Mouse (Mus musculus): ENCODE results near the gene Map2k5. TPM values are rescaled to one million over a fixed set of nuclear protein-coding genes. Genes with fewer than 3 reads are reported as not detected.
A peak's percentile ranks its signal among the peaks of the same experiment; 100 is the strongest.

Gene Map2k5
- total and polyA plus RNA-seq, 2 experiments from 2014 or later: 19.6 to 33.1 TPM

- DNase-seq (ENCODE audit: low spot score) (no peak), ATAC-seq (no peak)
- H3K27ac ChIP-seq: no peak overlapping the region
- H3K27me3 ChIP-seq (ENCODE audit: insufficient read depth, low read length): peaks cover 74% of the 10 kb centered on the region
- WGBS: 8% methylated on average over 19 of the region's 19 CpGs
- no peaks in the 10 kb centered on the region for H3K9me3 ChIP-seq (ENCODE audit: low read length)
- peaks cover 17% of the 10 kb centered on the region; the same call in 1 of the 2 replicates for H3K4me1 ChIP-seq (ENCODE audit: insufficient read depth, low read length)
- H3K36me3 ChIP-seq (ENCODE audit: insufficient read depth, low read length): no peaks in the 10 kb centered on the region
- H3K4me3 ChIP-seq (ENCODE audit: low read length): no peak overlapping the region
- no peak overlapping the region for H3K4me2 ChIP-seq (ENCODE audit: low read depth, low read length)
- no peak overlapping the region for H3K9ac ChIP-seq (replicated peaks; ENCODE audit: low read length)
- TF ChIP-seq CTCF (IDR thresholded peaks at IDR 0.05; ENCODE audit: low read depth): no peak
Measured at GRCm38 (mm10) chr9:63136756-63137614, 240.7 kb downstream of the Map2k5 start.

- Histone ChIP-seq H3K4me3 (ENCODE audit: low read length) (no peak overlapping the region), H3K36me3 (ENCODE audit: insufficient read depth, low read length) (no peaks in the 10 kb centered on the region), H3K9ac (replicated peaks; ENCODE audit: low read length) (no peak overlapping the region), H3K4me1 (ENCODE audit: insufficient read depth, low read length) (peaks cover 17% of the 10 kb centered on the region; the same call in 1 of the 2 replicates), H3K9me3 (ENCODE audit: low read length) (no peaks in the 10 kb centered on the region), H3K4me2 (ENCODE audit: low read depth, low read length) (no peak overlapping the region), H3K27ac (no peak overlapping the region), H3K27me3 (ENCODE audit: insufficient read depth, low read length) (peaks cover 67% of the 10 kb centered on the region)
- no peak for TF ChIP-seq CTCF (IDR thresholded peaks at IDR 0.05; ENCODE audit: low read depth)
- no peak for DNase-seq (ENCODE audit: low spot score)
- 7% methylated on average over 8 of the region's 8 CpGs for WGBS
- ATAC-seq: no peak
Measured at GRCm38 (mm10) chr9:63136241-63136640, 241.5 kb downstream of the Map2k5 start.

- Histone ChIP-seq H3K27ac (no peak overlapping the region), H3K4me1 (ENCODE audit: insufficient read depth, low read length) (peaks cover 17% of the 10 kb centered on the region; the same call in 1 of the 2 replicates), H3K27me3 (ENCODE audit: insufficient read depth, low read length) (peaks cover 62% of the 10 kb centered on the region), H3K36me3 (ENCODE audit: insufficient read depth, low read length) (no peaks in the 10 kb centered on the region), H3K9ac (replicated peaks; ENCODE audit: low read length) (no peak overlapping the region), H3K4me3 (ENCODE audit: low read length) (peak overlapping the region; percentile 31), H3K9me3 (ENCODE audit: low read length) (no peaks in the 10 kb centered on the region), H3K4me2 (ENCODE audit: low read depth, low read length) (peak overlapping the region; percentile 55)
- ATAC-seq (no peak), DNase-seq (ENCODE audit: low spot score) (peak; percentile 81)
- peak; percentile 82 for TF ChIP-seq CTCF (IDR thresholded peaks at IDR 0.05; ENCODE audit: low read depth)
- under 1% methylated on average over 16 of the region's 16 CpGs for WGBS
Measured at GRCm38 (mm10) chr9:63135801-63136200, 241.9 kb downstream of the Map2k5 start.

GRCm38 (mm10) chr9:63135356-63135755, 242.3 kb downstream of the Map2k5 start:
- WGBS: 3% methylated on average over 11 of the region's 11 CpGs

GRCm38 (mm10) chr9:63133659-63134058, 244.0 kb downstream of the Map2k5 start:
- Histone ChIP-seq H3K27me3 (ENCODE audit: insufficient read depth, low read length) (peaks cover 43% of the 10 kb centered on the region), H3K4me1 (ENCODE audit: insufficient read depth, low read length) (peaks cover 15% of the 10 kb centered on the region; the same call in 1 of the 2 replicates), H3K36me3 (ENCODE audit: insufficient read depth, low read length) (no peaks in the 10 kb centered on the region), H3K27ac (no peak overlapping the region), H3K9ac (replicated peaks; ENCODE audit: low read length) (peak overlapping the region; percentile 65), H3K9me3 (ENCODE audit: low read length) (no peaks in the 10 kb centered on the region), H3K4me3 (ENCODE audit: low read length) (peak overlapping the region; percentile 63), H3K4me2 (ENCODE audit: low read depth, low read length) (peak overlapping the region; percentile 87)
- DNase-seq (ENCODE audit: low spot score) (no peak), ATAC-seq (no peak)
- no peak for TF ChIP-seq CTCF (IDR thresholded peaks at IDR 0.05; ENCODE audit: low read depth)
- WGBS: 15% methylated on average over 6 of the region's 6 CpGs

More at GRCm38 (mm10) chr9:63135356-63135755, 242.3 kb downstream of the Map2k5 start:
- peak overlapping the region; percentile 31 for H3K4me3 ChIP-seq (ENCODE audit: low read length)
- TF ChIP-seq CTCF (IDR thresholded peaks at IDR 0.05; ENCODE audit: low read depth): no peak
- DNase-seq (ENCODE audit: low spot score) (no peak), ATAC-seq (no peak)
- peaks cover 58% of the 10 kb centered on the region for H3K27me3 ChIP-seq (ENCODE audit: insufficient read depth, low read length)
- H3K27ac ChIP-seq: no peak overlapping the region
- no peaks in the 10 kb centered on the region for H3K36me3 ChIP-seq (ENCODE audit: insufficient read depth, low read length)
- no peak overlapping the region for H3K9ac ChIP-seq (replicated peaks; ENCODE audit: low read length)
- H3K4me2 ChIP-seq (ENCODE audit: low read depth, low read length): peak overlapping the region; percentile 55
- no peaks in the 10 kb centered on the region for H3K9me3 ChIP-seq (ENCODE audit: low read length)
- peaks cover 17% of the 10 kb centered on the region; the same call in 1 of the 2 replicates for H3K4me1 ChIP-seq (ENCODE audit: insufficient read depth, low read length)

- ATAC-seq (peak; percentile 98), DNase-seq (ENCODE audit: low spot score) (peak; percentile 96)
- Histone ChIP-seq H3K4me2 (ENCODE audit: low read depth, low read length) (peak overlapping the region; percentile 87), H3K36me3 (ENCODE audit: insufficient read depth, low read length) (no peaks in the 10 kb centered on the region), H3K9me3 (ENCODE audit: low read length) (no peaks in the 10 kb centered on the region), H3K9ac (replicated peaks; ENCODE audit: low read length) (peak overlapping the region; percentile 65), H3K4me1 (ENCODE audit: insufficient read depth, low read length) (peaks cover 12% of the 10 kb centered on the region; the same call in 1 of the 2 replicates), H3K27ac (peak overlapping the region; percentile 90), H3K27me3 (ENCODE audit: insufficient read depth, low read length) (peaks cover 36% of the 10 kb centered on the region), H3K4me3 (ENCODE audit: low read length) (peak overlapping the region; percentile 63)
- TF ChIP-seq CTCF (IDR thresholded peaks at IDR 0.05; ENCODE audit: low read depth): 0 out of 2 replicates have a peak, but pooled peaks have one; percentile 4
- WGBS: 2% methylated on average over 48 of the region's 48 CpGs
Measured at GRCm38 (mm10) chr9:63132673-63133601, 244.8 kb downstream of the Map2k5 start.

All from hindbrain, postnatal 0 days (tissue).